Mouse (Mus musculus): Measurements from ENCODE around the gene Ankrd52.

Ankrd52 gene

GRCm38 (mm10) chr10:128370021-128370420 lies 6.9 kb upstream of the Ankrd52 start:
- no peak for DNase-seq

DNA sequence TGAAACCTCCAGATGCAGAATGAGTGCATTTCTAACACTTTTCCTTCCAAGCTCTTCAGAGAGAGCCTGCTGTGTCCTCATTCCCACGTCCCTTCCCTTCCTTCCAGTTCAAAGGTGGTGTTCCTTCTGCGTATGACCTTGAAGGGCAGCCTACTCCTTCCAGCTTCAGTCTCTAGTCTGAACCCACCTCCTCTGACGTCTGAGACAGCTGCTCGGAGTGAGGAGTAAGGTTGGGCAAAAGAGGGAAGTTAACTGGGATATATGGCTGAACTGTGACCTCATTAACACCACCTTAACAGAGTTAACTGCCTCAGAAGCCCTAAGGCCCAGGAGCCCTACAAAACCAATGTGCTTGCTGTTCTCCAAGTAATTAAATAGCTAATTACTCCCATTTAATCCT lies 6.3 kb upstream of the Ankrd52 start:
- DNase-seq, result no peak

GRCm38 (mm10) chr10:128372142-128372541 lies 4.8 kb upstream of the Ankrd52 start:
- DNase-seq, result peak in 1 of 2 experiments; percentile 24

- no peak for DNase-seq
Observed at GRCm38 (mm10) chr10:128372989-128373748, 3.7 kb upstream of the Ankrd52 start.

DNA sequence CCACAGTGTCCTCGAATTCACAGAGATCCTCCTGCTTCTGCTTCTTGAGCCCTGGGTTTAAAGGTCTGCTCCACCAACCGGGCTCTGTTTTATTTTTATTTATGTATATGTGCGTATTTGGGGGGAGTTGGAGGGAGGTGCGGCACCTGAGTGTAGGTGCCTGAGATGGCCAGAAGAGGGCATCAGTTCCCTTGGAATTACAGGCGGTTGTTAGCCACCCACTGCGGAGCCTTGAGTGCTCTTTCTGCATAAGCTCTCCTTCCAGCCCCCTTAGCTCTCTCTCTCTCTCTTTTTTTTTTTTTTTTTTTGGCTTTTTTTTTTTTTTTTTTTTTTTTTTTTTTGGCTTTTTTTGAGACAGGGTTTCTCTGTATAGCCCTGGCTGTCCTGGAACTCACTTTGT lies 2.5 kb upstream of the Ankrd52 start:
- peak; percentile 33 to 50 for DNase-seq

DNA sequence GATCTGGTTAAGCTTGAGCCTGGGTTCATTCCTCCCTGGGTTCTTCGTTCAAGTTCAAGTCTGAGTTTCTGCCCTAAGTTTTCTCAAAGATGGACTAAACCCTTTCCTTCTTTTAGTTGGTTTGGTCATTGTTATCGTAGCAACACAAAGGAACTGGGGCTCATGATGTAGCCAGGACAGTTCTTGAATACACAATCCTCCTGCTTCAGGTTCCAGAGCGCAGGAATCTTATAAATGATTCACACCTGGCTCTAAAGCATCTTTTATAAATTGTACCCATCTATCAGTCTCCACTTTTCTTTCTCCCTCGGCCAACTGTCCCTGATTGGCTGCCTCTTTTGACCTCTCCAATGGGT lies 838 bp upstream of the Ankrd52 start:
- DNase-seq, result no peak

GRCm38 (mm10) chr10:128377222-128377939 lies 466 bp downstream of the Ankrd52 start:
- DNase-seq, result peak; percentile 82 to 86

GRCm38 (mm10) chr10:128377940-128378448 lies 1.1 kb downstream of the Ankrd52 start:
- no peak for DNase-seq

DNA sequence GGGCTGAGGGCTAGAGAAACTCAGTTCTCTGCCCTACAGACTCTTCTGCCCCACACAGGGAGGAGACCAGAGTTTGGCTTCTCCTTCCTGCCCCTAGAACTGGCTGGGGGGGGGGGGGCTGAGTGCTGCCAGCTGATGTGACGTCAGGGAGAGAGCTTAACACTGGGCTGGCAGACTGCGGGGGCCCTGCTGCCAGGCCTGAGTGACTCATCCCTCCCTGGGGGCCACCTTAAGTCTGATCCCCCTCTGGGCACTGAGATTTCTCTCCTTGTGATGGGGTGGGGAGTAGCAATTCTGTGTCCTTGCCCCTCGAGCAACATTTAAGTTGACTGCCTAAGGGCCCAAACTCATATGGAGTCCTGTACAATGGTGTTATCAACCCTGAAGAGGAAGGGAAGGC lies 1.5 kb downstream of the Ankrd52 start:
- peak in 1 of 2 experiments; percentile 52 for DNase-seq

DNA sequence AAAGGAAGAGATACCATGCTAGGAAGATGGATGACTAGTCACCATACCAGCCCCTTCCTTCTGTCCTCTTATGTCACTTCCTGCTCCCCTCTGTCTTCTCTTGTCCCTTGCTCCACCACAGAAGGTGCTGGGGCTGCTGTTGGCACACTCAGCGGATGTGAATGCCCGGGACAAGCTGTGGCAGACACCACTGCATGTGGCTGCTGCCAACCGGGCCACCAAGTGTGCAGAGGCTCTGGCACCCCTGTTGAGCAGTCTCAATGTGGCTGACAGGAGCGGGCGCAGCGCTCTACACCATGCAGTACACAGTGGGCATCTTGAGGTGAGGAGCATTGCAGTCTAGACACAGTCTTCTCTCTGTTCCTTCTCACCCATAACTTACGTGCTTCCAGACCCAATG lies 2.3 kb downstream of the Ankrd52 start:
- peak in 1 of 2 experiments; percentile 51 for DNase-seq

- no peak for DNase-seq
Observed at GRCm38 (mm10) chr10:128380565-128380964, 3.6 kb downstream of the Ankrd52 start.

DNA sequence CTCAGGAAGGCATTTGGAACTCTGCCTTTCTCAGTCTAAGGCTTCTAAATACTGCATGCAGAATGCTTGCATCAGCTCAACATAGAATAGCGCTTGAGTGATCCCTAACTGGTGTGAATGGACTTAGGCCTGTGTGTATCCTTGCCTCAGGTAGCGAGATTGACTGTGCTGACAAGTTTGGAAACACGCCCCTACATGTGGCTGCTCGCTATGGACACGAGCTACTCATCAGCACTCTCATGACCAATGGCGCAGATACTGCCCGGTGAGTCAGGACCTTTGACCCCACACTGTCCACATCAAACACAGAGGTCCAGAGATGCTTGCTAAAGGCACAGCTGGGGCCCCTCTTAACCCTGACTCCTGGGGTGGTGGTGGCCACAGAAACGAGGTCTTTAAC lies 5.6 kb downstream of the Ankrd52 start:
- no peak for DNase-seq

DNA sequence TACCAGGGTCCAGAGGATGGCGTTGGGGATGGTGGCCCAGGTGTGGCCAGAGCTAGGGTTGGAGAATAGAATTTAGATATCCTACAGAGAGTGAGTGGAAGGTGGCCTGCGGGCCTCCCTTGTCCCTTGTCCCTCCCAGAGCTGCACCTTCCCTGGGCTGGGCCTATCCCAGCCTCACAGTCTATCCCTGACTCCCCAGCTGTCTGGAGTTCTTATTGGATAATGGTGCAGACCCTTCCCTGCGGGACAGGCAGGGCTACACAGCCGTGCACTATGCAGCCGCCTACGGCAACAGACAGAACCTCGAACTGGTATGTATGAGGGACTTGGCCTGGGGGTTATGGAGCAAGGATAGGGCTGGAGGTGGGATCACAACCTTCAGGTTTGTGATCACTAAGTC lies 9.0 kb downstream of the Ankrd52 start:
- no peak for DNase-seq

DNA sequence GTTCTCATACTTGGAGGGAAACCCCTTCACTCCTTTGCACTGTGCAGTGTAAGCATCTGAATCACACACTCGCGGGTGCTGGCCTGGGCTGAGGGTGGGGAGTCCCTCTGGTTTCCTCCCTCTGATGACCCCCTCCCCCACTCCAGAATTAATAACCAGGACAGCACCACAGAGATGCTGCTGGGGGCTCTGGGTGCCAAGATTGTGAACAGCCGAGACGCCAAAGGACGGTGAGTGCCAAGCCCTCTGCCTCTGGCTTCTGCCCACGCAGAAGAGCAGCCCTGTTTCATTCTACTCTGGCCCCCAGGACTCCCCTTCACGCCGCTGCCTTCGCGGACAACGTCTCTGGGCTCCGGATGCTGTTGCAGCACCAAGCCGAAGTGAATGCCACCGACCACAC lies 12.0 kb downstream of the Ankrd52 start:
- DNase-seq, result peak; percentile 61 to 63

DNA sequence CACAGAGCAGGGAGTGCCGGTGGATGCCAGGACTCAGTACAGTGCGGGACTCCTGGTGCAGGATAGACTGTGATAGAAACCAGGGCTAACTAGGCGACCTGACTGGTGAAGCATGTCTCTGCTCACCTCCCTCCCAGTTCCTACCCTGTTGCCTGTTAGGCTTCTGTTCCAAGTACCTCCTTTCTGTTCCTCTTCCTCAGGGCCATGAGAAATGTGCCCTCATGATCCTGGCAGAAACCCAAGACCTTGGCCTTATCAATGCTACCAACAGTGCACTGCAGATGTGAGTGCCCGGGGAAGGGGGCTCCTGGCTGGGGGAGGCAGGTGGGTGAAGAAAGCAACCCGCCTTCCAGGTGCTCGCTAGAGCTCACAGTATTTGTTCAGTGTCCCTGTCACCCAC lies 12.7 kb downstream of the Ankrd52 start:
- DNase-seq, result no peak

DNA sequence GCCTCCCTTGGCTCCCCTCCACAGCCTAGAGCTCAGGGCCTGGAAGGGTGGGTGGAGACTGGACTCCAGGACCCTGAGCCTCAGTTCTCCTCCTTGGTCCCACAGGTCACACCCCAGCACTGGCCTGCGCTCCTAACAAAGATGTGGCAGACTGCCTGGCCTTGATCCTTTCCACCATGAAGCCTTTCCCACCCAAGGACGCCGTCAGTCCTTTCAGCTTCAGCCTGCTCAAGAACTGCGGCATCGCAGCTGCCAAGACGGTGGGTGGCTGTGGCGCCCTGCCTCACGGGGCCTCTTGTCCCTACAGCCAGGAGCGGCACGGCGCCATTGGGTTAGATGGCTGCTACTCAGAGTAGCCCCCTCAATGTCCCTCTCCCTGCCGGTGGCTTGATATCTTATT lies 13.5 kb downstream of the Ankrd52 start:
- peak in 1 of 2 experiments; percentile 43 for DNase-seq

DNA sequence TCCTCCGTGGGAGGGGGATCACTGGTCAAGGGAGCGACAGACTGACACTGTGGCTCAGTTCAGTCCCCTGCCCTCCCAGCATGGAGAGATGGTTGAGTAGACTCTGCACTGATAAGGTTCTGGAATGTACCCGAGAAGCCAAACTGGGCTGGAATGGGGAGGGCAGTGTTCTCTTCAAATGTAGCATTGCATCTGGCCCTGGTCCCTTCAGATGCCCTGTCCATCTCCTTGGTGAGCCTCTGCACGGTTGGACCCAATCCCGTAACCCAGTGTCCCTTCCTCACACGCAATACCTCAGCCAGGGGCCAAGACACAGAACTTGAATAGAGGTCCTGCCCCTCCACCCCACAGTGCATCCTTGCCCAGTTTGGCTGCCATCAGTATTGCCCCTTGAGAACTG lies 14.9 kb downstream of the Ankrd52 start:
- DNase-seq, result no peak

DNA sequence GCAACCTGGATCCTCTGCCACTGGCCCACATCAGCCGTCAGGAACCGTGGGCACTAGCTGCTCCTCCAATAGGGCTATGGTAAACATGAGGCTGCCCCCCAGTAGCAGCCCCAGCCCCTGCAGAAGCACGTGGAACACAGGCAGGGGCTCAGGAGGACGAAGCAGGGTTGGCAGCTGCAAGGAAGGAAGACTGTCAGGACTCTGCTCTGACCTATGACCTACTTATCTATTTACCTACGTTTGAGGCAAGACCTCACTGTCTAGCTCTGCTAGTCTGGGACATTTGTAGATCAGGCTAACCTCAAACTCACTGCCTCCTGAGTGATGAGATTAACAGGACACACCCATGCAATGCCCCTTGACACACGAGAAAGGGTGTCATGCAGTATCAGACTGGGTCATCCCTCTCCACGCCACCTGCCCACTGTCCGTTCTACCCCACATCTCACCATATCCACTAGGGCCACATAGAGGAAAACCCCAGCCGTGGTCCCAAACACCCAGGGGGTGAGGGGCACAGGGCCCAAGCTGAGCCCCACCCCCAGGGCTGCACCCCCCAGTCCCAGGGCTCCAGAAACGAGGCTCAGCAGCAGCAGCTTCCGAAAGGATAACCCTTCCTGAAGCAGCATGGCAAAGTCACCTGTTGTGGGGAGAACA lies 19.2 kb downstream of the Ankrd52 start:
- DNase-seq, result no peak

DNA sequence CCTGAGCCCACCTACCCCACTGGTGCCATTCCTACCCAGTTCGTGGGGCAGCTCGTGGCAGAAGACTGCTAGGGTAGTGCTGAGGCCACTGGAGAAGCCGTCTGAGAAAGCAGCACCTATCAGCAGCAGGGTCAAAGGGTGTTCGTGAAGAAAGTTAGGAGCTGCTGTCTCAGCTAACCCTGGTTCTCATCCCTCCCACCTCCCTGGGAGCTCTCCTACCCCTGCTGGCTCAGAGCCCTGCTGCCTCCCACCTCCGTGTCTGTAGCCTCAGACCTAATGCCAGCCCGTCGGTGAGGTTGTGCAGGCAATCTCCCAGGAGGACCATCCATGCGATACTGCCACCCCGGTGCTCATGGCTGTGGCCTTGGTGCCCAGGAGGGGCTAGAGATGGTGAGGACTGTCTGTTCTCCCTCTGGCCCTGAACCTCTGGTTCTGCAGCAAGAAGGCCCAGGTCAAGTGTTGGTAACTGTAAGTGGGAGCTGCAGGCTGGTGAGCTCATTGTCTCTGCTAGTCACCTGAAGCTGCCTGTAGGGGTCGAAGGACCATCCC lies 19.9 kb downstream of the Ankrd52 start:
- peak; percentile 43 to 46 for DNase-seq

DNA sequence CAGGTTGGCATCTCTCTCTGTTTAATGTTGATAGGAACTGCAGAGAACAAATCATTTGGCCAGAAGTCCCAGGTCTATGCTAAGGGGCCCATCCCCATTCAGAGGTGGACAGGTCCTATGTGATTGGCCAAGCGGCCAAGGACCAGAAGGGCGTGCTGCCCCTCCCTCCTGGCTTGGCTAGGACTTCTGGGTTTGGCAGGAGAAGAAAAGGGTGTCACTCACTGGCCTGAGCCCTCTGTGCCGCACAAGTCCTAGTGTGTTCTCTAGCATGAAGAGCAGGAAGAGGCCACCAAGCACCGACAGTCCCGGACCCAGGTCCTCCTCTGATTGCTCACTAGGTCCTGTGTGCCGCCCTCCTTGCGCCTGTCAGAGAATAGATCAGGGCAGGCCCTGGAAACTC lies 20.6 kb downstream of the Ankrd52 start:
- peak; percentile 80 to 82 for DNase-seq

GRCm38 (mm10) chr10:128400338-128400737 lies 23.4 kb downstream of the Ankrd52 start:
- DNase-seq, result no peak

GRCm38 (mm10) chr10:128401056-128401455 lies 24.1 kb downstream of the Ankrd52 start, which contains the start of gene Slc39a5:
Slc39a5 (minus strand) TSS chr10:128401229.
- no peak for DNase-seq

DNA sequence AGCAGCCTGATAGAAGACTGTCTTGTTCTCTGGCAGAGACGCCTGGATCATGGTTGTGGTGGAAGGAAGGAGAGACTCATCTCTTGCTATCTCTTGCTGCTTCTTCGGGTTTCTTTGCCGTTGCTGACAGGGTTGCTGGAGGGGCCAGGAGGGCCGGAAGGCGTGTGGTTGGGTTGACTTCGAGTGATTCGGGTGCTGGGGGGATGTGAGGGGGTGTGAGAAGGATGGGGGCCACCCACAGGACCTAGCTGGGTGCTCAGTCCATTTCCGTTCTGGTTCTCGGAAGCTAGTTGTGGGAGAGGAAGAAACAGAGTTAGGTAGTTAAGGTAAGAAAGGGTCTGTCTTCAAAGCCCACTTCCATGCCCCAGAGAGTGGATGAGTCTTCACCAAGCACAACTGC lies 24.7 kb downstream of the Ankrd52 start:
- DNase-seq, result no peak
